Mouse (Mus musculus) small intestine, adult 2 months (tissue): ENCODE data around the gene Mettl7a3.

ENCODE experiments used
- CTCF ChIP-seq: fragments of 200-500 bp; IDR thresholded peaks from 2 replicates; pipeline ENCODE4 v1.5.1; 2012; ENCODE audit warnings: low read depth, mild to moderate bottlenecking, control low read depth, inconsistent platforms, low read length, moderate library complexity, mixed read lengths; ENCODE audit not compliant: insufficient replicate concordance, insufficient read length; ENCODE audit errors: extremely low read depth
- POLR2A ChIP-seq: fragments of 200-500 bp; IDR thresholded peaks from 2 replicates; pipeline ENCODE4 v1.6.1; 2012; ENCODE audit warnings: low read depth, mild to moderate bottlenecking, control low read depth, inconsistent platforms, low read length, moderate library complexity

DNA sequence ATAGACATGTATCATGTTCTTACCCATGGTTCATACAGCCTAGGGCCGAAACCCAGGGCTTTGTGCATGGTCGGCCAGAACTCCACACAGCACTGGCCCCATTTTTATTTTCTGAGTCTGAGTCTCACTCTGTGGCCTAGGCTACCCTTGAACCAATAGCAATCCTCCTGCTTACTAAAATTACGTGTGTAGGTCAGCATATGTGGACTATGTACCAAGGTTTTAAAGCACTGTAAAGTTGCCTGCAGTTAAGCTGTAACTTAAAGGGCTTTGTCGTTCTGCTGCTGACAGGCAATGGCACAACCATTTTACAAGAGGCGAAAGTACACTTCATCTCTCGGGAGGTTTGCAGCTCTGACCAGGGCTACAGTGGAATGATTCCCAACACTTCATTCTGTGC lies 45.7 kb upstream of the Mettl7a3 start:
- no peak for TF ChIP-seq CTCF
- TF ChIP-seq POLR2A: no peak
